Mouse (Mus musculus): Measurements from ENCODE around the gene Aass. TPM values are rescaled to one million over a fixed set of nuclear protein-coding genes. Genes with fewer than 3 reads are reported as not detected.
"Not testable (repeated sequence)": the region's sequence is repeated elsewhere in the genome, so short reads cannot be mapped to it uniquely, and the experiment has no call there.

The Aass gene
- total RNA-seq (2021), result 1 to 10 TPM; 4.8 to 5.2 TPM
- long read RNA-seq, experiment 1, partial matches to known transcripts, result 2 of 6 reads
- long read RNA-seq, experiment 1, other reads (novel, unspliced or antisense), result 0 of 6 reads
- long read RNA-seq, experiment 2, partial matches to known transcripts, result 0 of 1 reads
- long read RNA-seq, experiment 2, other reads (novel, unspliced or antisense), result 0 of 1 reads

- DNase-seq (ENCODE audit: low spot score in 2 of 2), result no peak
Observed at GRCm38 (mm10) chr6:23132573-23133181, at the start of gene Aass. Gene Aass, minus strand, starts transcription at chr6:23132986.

GRCm38 (mm10) chr6:23180096-23180495 lies 47.3 kb upstream of the Aass start:
- peak; percentile 53 to 72 for DNase-seq (ENCODE audit: low spot score in 2 of 2)

- DNase-seq (ENCODE audit: low spot score in 2 of 2), result not testable (repeated sequence)
Observed at GRCm38 (mm10) chr6:23163824-23164223, 31.0 kb upstream of the Aass start.

- not testable (repeated sequence) for DNase-seq (ENCODE audit: low spot score in 2 of 2)
Observed at GRCm38 (mm10) chr6:23156357-23156756, 23.6 kb upstream of the Aass start.

- DNase-seq (ENCODE audit: low spot score in 2 of 2), result no peak
Observed at GRCm38 (mm10) chr6:23153112-23153511, 20.3 kb upstream of the Aass start.

- DNase-seq (ENCODE audit: low spot score in 2 of 2), result no peak
Observed at GRCm38 (mm10) chr6:23147221-23147620, 14.4 kb upstream of the Aass start.

GRCm38 (mm10) chr6:23143980-23144379 lies 11.2 kb upstream of the Aass start:
- DNase-seq (ENCODE audit: low spot score in 2 of 2), result no peak

GRCm38 (mm10) chr6:23131015-23131414 lies 1.8 kb downstream of the Aass start:
- DNase-seq (ENCODE audit: low spot score in 2 of 2), result no peak

GRCm38 (mm10) chr6:23129201-23129600 lies 3.6 kb downstream of the Aass start:
- DNase-seq (ENCODE audit: low spot score in 2 of 2), result no peak

- DNase-seq (ENCODE audit: low spot score in 2 of 2), result no peak
Observed at GRCm38 (mm10) chr6:23126706-23127105, 6.1 kb downstream of the Aass start.

GRCm38 (mm10) chr6:23125831-23126230 lies 7.0 kb downstream of the Aass start:
- no peak for DNase-seq (ENCODE audit: low spot score in 2 of 2)

- no peak for DNase-seq (ENCODE audit: low spot score in 2 of 2)
Observed at GRCm38 (mm10) chr6:23124823-23125222, 8.0 kb downstream of the Aass start.

GRCm38 (mm10) chr6:23122934-23123333 lies 9.9 kb downstream of the Aass start:
- no peak for DNase-seq (ENCODE audit: low spot score in 2 of 2)

GRCm38 (mm10) chr6:23114781-23115180 lies 18.0 kb downstream of the Aass start:
- DNase-seq (ENCODE audit: low spot score in 2 of 2), result no peak

GRCm38 (mm10) chr6:23107069-23107468 lies 25.7 kb downstream of the Aass start:
- DNase-seq (ENCODE audit: low spot score in 2 of 2), result no peak

- no peak for DNase-seq (ENCODE audit: low spot score in 2 of 2)
Observed at GRCm38 (mm10) chr6:23106373-23106772, 26.4 kb downstream of the Aass start.

- not testable (repeated sequence) for DNase-seq (ENCODE audit: low spot score in 2 of 2)
Observed at GRCm38 (mm10) chr6:23090346-23091055, 42.3 kb downstream of the Aass start.

- DNase-seq (ENCODE audit: low spot score in 2 of 2), result not testable (repeated sequence)
Observed at GRCm38 (mm10) chr6:23089292-23089691, 43.5 kb downstream of the Aass start.

GRCm38 (mm10) chr6:23084587-23085421 lies 48.0 kb downstream of the Aass start:
- no peak for DNase-seq (ENCODE audit: low spot score in 2 of 2)

GRCm38 (mm10) chr6:23079991-23080680 lies 52.6 kb downstream of the Aass start:
- no peak for DNase-seq (ENCODE audit: low spot score in 2 of 2)

- no peak for DNase-seq (ENCODE audit: low spot score in 2 of 2)
Observed at GRCm38 (mm10) chr6:23078273-23078672, 54.5 kb downstream of the Aass start.

All from left cerebral cortex, adult 18-20 months (tissue).